Mouse (Mus musculus) spleen, postnatal 14 days (tissue): Measurements from ENCODE around the gene Glt6d1.

ENCODE experiments used
- DNase-seq, 2 experiments: peaks; one replicate each; pipeline ENCODE4 v3.0.0; 2021 to 2022; ENCODE audit warnings: low spot score in 2 of 2

Glt6d1 gene

DNA sequence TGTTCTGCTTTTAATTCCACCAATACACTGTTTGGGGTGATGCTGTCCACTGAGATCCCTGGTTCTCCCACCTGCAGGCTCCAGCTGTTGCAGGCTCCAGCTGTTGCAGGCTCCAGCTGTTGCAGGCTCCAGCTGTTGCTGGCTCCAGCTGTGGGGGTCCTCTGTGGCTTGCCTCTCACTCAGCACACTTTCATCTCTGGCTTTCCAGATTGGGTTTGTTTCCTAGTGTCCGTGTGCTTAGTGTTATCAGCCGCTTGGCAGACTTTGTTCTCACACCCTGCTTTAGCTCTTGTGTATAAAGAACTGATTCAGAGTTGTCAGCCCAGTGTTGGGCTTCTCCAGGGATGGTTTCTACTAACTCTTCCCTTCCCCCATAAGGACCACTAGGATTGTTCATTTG is 18.0 kb downstream of the Glt6d1 start:
- no peak for DNase-seq

- DNase-seq, result no peak
Measured at GRCm38 (mm10) chr2:25789092-25789491, 26.6 kb downstream of the Glt6d1 start.

DNA sequence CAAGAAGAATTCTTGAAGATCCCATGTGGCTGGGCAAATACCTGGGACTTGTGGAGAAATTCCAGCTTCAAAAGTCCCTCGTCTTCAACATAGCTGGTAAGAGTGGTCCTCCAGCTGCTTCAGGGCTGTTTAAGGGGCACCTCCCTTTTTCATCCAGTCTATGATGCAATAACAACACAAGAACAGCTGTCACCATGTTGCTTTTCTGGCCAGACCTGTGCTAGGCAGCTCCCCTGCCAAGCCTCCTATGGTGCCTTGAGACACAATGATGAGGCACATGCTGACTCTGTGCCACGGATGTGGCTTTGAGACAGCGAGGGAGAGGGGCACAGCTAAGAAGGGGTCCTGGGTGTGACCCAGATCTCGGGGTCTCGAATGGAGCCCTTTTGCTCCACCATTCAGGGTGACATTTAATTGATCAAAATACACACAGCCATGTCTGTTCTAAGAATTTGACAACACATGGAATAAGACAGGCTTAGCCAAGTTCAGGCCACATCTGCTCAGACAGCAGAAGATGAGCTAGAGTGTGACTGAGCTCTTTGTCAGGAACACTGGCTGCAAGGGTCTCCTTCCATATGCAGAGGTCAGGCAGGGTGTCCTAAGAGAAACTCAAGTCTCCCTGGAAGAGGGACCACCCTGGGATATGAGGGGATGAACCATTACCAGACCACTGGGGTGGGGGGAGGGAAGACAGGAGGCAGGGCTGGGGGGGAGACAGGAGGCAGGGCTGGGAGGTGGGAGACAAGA is 29.9 kb downstream of the Glt6d1 start:
- DNase-seq, result no peak

DNA sequence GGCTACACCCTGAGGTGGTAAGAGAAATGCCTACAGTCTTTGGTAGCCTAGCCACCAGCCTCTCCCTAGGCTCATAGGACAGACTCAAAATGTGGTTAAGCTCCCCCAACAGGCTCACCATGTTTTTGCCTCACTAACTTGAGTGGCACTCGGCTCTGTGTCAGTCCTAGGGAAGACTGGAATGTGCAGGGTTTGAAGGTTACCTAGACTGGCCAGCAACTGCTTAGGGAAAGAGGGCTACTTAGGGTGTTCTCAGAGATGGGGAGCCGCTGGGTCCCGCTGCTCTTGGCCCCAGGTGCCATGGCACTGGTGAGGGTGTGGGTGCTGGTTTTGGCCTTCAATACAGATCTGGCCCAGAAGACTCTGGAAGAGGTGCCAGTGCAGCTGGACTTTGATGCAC is 33.7 kb downstream of the Glt6d1 start, which contains the start of gene Gm13539:
Gm13539 (plus strand) TSS at position 301 of the 400 bp plus-strand sequence.
- no peak for DNase-seq

DNA sequence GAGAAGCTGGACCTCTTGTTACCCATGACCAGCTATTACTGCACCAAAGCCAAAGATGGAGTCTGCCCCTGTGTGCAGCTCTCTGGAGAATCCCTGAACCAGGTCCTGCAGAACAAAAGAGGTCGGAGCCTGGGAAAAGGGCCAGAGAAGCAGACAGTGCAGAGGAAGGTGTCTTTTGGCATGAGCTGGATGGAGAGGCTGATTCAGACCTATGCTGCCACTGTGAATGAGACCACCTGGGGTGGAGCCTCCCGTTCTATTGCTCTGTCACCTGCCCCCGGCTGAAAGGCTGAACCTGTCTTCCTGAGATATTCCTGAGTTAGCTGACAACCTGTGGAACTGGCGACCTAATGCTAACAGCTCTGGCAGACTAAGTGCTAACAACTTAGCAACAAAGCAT is 34.7 kb downstream of the Glt6d1 start:
- DNase-seq, result no peak

DNA sequence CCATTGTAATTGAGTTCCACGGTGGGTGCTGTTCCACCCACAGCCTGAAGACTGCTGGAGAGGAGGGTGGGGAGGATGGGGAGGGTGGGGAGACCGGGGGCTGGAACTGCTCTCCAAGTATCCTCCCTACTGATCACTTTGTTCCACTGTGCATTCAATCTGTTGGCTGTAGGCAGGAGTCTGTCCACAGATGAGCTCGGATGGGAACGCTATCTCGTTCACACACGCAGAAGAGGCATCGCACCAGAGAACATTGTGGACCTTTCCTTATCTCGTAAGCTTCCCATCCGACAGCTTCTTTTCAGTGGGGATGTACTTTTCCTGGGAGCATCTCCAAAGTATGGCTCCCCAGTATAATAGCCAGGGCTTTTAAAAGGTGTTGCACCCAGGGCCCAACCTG is 36.6 kb downstream of the Glt6d1 start:
- no peak for DNase-seq

GRCm38 (mm10) chr2:25776717-25777116 is 38.9 kb downstream of the Glt6d1 start, which contains the start of gene Lcn11:
TSS of gene Lcn11 (plus strand) at chr2:25777017.
- no peak for DNase-seq

DNA sequence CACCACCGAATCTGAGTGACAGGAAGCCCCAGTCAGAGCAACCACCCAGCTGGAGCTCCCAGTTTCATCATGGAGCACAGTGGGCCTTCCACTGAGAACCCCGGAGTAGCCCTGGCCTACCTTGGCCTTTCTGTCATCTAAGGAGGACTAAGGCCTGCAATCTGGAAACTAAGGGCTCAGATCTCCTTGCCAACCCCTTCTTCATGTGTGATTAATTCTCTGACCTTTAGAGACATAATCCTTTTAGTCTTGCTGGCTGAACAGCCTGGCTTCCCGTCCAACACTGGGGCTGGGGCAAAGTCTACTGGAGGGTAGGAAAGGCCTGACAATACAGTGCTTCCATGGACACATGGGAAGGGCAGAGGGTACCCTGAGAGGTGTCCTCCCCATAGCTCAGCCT is 39.7 kb downstream of the Glt6d1 start:
- no peak for DNase-seq

DNA sequence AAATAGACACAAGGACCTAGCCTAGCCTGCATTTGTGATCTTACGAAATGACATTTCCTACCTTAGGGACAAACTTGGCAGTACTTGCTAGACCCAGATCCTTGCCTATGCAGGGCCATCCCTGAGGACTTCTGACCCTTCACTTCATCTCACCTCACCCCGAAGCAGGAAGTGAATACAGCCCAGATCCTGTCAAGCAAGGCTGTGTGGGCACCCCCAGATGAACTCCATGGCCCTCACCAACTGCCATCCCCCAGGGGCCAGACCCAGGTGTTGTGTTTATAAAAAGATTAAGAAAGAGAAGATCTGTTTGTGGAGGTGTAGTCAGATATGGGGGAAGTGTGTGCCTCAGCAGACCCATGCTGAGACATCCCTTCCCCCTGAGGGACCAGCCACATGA is 41.0 kb downstream of the Glt6d1 start:
- DNase-seq, result no peak

DNA sequence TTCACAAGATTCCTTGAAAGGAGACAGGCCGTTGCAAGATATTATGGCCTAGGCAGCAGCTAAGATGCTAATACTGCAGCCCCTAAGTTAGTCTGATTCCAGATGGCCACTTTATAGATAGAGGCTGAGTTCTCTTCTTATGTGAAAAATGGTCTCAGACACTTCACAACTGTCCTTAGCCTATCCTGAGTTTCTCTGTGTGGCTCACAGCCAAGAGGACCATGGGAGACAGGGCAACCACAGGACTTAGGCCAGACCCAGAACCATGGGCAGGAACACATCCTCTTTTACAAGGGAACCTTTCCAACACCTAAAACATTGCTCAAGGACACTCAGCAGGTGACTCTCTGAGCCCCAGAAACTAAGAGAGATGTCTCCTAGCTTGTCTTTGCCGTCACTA is 42.1 kb downstream of the Glt6d1 start:
- no peak for DNase-seq

DNA sequence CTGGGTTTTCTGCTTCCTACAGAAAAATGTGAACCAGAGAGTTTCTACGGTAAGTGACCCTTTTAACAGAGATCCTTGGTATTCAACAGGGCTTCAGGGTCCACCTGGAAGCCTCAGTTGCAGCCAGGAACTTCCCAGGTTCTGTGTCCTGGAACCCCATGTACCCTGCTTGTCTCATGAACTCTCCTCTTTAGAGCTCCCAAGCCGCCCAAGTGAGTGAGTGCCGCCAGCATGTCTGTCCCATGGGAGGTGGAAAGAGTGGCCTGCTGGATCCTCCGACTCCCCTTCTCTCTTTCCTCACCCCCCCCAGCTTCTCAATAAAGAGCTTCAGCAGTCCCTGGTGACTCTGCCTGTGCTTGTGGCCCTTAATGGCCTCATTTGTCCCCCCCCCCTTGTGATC is 47.9 kb downstream of the Glt6d1 start:
- no peak for DNase-seq

GRCm38 (mm10) chr2:25765269-25765668 is 50.4 kb downstream of the Glt6d1 start, which contains the start of gene Lcn3:
TSS of gene Lcn3 (plus strand) at chr2:25765569.
- no peak for DNase-seq

DNA sequence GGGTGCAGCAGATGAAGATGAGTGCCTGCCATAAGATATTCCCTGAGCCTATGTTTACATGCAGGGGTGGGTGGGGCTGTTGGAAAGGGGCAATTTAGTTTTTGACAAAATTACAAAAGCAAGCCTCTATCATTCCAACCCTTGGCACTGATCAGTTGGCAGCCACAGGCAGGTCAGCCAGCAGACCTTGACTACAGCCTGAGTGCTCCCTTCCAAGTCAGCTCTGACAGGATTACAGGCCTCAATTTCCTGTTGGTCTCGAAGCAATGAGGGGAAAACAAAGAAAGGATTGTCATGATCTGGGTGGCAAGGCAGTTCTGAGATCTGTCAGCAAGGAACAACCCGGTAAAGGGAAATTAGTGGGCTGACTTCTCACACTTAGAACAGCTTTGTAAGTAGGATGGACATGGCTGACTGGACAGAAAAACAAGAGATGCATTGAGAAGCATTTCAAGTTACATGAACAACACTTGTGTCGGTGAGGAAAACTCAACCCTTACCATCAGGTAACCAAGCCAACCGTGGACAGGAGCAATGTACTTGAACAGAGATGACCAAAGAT is 57.5 kb downstream of the Glt6d1 start:
- no peak for DNase-seq

DNA sequence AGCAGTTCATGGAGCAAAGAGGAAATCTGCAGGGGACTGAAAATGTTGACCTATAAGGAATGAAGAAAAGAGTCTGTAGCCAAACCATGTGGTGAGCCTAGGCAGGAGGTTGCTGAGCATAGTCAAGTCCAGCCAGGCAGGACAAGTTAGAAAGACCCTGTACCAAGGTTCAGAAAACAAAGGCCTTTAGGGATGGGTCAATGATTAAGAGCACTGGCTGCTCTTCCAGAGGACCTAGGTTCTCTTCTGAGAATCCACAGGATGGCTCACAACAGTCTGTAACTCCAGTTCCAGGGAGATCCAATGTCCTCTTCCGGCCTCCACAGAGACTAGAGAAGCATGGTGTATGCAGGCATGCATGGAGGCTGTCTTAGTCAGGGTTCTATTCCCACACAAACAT is 61.4 kb downstream of the Glt6d1 start:
- no peak for DNase-seq
